Mouse (Mus musculus) liver, embryonic 14.5 days (tissue): ENCODE measurements at regions not wholly inside any gene's neighbourhood (a gene's known extent, or its start where the extent isn't known, plus 50 kb on each side); places are given as distances from the start of the nearest gene placed in this dataset.

ENCODE experiments used
- ATAC-seq: fragments of 200-750 bp; cut with Nextera tagmentation; 2 replicates; pipeline ENCODE4 v1.8.0; 2017; ENCODE audit warnings: moderate number of reproducible peaks, mild to moderate bottlenecking, moderate library complexity; ENCODE audit not compliant: insufficient read depth
- DNase-seq, 3 experiments: peaks; one replicate each; pipeline ENCODE4 v3.0.0-alpha.2; 2012 to 2013; ENCODE audit warnings: low read depth in 3 of 3, low spot score in 3 of 3
- H3K27ac ChIP-seq: fragments of 300-500 bp; sonication (generic); 2 replicates; pipeline ENCODE4 v1.5.1; 2014; ENCODE audit warnings: moderate library complexity, mild to moderate bottlenecking, control low read depth, inconsistent platforms
- H3K27me3 ChIP-seq: fragments of 300-500 bp; sonication (generic); 2 replicates; pipeline ENCODE4 v1.6.1; 2014; ENCODE audit warnings: mild to moderate bottlenecking, low read length, moderate library complexity; ENCODE audit not compliant: control insufficient read depth, insufficient read depth
- H3K36me3 ChIP-seq: fragments of 300-500 bp; sonication (generic); replicated peaks from 2 replicates; pipeline ENCODE4 v1.6.1; 2014; ENCODE audit warnings: low read depth; ENCODE audit not compliant: control insufficient read depth, insufficient read depth
- H3K4me1 ChIP-seq, 2 experiments: fragments of 200-500 bp in 1 of 2; fragments of 300-500 bp in 1 of 2; sonication (generic) in 1 of 2; replicated peaks; 2 replicates each; pipeline ENCODE4 v1.6.1; 2012 to 2014; ENCODE audit warnings: antibody characterized with exemption in 1 of 2, inconsistent platforms in 1 of 2, low read length in 1 of 2; ENCODE audit not compliant: control insufficient read depth in 2 of 2, insufficient read depth in 2 of 2
- H3K4me2 ChIP-seq: fragments of 300-500 bp; sonication (generic); 2 replicates; pipeline ENCODE4 v1.6.1; 2014; ENCODE audit warnings: low read depth, mild to moderate bottlenecking, control low read depth, moderate library complexity
- H3K4me3 ChIP-seq, 2 experiments: fragments of 200-500 bp in 1 of 2; fragments of 300-500 bp in 1 of 2; sonication (generic) in 1 of 2; 2 replicates each; pipeline ENCODE4 v1.5.1; 2012 to 2014; ENCODE audit warnings: low read depth in 2 of 2, low read length in 2 of 2, mild to moderate bottlenecking in 2 of 2, control low read depth in 1 of 2, inconsistent platforms in 1 of 2, moderate library complexity in 1 of 2; ENCODE audit not compliant: insufficient read depth in 1 of 2
- H3K9ac ChIP-seq: fragments of 300-500 bp; sonication (generic); replicated peaks from 2 replicates; pipeline ENCODE4 v1.6.1; 2014; ENCODE audit warnings: mild to moderate bottlenecking, control low read depth, moderate library complexity
- H3K9me3 ChIP-seq: fragments of 300-500 bp; sonication (generic); 2 replicates; pipeline ENCODE4 v1.6.1; 2016; ENCODE audit warnings: low read length, mixed read lengths; ENCODE audit not compliant: control insufficient read depth
- CTCF ChIP-seq: IDR thresholded peaks from 2 replicates; pipeline ENCODE4 v1.5.1; 2016; ENCODE audit warnings: antibody characterized with exemption, low read depth, control low read depth
- EP300 ChIP-seq: IDR thresholded peaks from 2 replicates; pipeline ENCODE4 v1.6.1; 2016; ENCODE audit warnings: antibody characterized with exemption, low read depth
- WGBS: fragments of 180-500 bp; shearing (Covaris S2); extraction: QIAGEN DNeasy Blood & Tissue Kit; methylation state at CpG from one replicate; pipeline ENCODE4 v1.1.7; 2014; ENCODE audit not compliant: insufficient replicate concordance; 5-methylcytosine and 5-hydroxymethylcytosine counted together

GRCm38 (mm10) chr6:139108263-139108662 is 393.5 kb downstream of the Rergl start:
- H3K4me1 ChIP-seq: no peaks in the 10 kb centered on the region
- no peaks in the 10 kb centered on the region for H3K9me3 ChIP-seq
- no peak for ATAC-seq
- 49% methylated on average over 6 of the region's 6 CpGs for WGBS
- H3K4me2 ChIP-seq: no peak overlapping the region
- no peak overlapping the region for H3K27ac ChIP-seq
- H3K27me3 ChIP-seq: no peaks in the 10 kb centered on the region
- no peak overlapping the region for H3K4me3 ChIP-seq
- H3K36me3 ChIP-seq: no peaks in the 10 kb centered on the region
- TF ChIP-seq CTCF (no peak), EP300 (no peak)
- no peak overlapping the region for H3K9ac ChIP-seq
- no peak for DNase-seq

GRCm38 (mm10) chr6:139103397-139103796 is 398.4 kb downstream of the Rergl start:
- Histone ChIP-seq H3K9ac (no peak overlapping the region), H3K4me3 (no peak overlapping the region), H3K4me1 (no peaks in the 10 kb centered on the region), H3K27me3 (no peaks in the 10 kb centered on the region), H3K27ac (no peak overlapping the region), H3K36me3 (no peaks in the 10 kb centered on the region), H3K4me2 (no peak overlapping the region), H3K9me3 (no peaks in the 10 kb centered on the region)
- 64% methylated on average over 3 of the region's 3 CpGs for WGBS
- DNase-seq (no peak), ATAC-seq (no peak)
- TF ChIP-seq CTCF (no peak), EP300 (no peak)

- no peak overlapping the region for H3K4me2 ChIP-seq
- no peak for TF ChIP-seq EP300
- TF ChIP-seq CTCF: no peak
- no peak overlapping the region for H3K27ac ChIP-seq
- no peaks in the 10 kb centered on the region for H3K36me3 ChIP-seq
- no peak overlapping the region for H3K9ac ChIP-seq
- no peaks in the 10 kb centered on the region for H3K4me1 ChIP-seq
- H3K4me3 ChIP-seq: no peak overlapping the region
- no peaks in the 10 kb centered on the region for H3K9me3 ChIP-seq
- no peaks in the 10 kb centered on the region for H3K27me3 ChIP-seq
- ATAC-seq (no peak), DNase-seq (no peak)
- 61% methylated on average over 11 of the region's 11 CpGs for WGBS
Measured at GRCm38 (mm10) chr6:139099273-139099672, 402.5 kb downstream of the Rergl start.

- Histone ChIP-seq H3K4me1 (no peaks in the 10 kb centered on the region), H3K9me3 (no peaks in the 10 kb centered on the region), H3K4me3 (no peak overlapping the region), H3K4me2 (no peak overlapping the region), H3K9ac (no peak overlapping the region), H3K27me3 (no peaks in the 10 kb centered on the region), H3K27ac (no peak overlapping the region), H3K36me3 (no peaks in the 10 kb centered on the region)
- DNase-seq (no peak), ATAC-seq (no peak)
- WGBS: 65% methylated on average over 4 of the region's 4 CpGs
- TF ChIP-seq EP300 (no peak), CTCF (no peak)
Measured at GRCm38 (mm10) chr6:139075433-139075832, 417.1 kb upstream of the Igbp1b start.

GRCm38 (mm10) chr6:139027696-139028095 is 369.4 kb upstream of the Igbp1b start:
- Histone ChIP-seq H3K9me3 (no peaks in the 10 kb centered on the region), H3K4me1 (no peaks in the 10 kb centered on the region), H3K36me3 (no peaks in the 10 kb centered on the region), H3K27me3 (no peaks in the 10 kb centered on the region), H3K4me3 (no peak overlapping the region), H3K4me2 (no peak overlapping the region), H3K9ac (no peak overlapping the region), H3K27ac (no peak overlapping the region)
- TF ChIP-seq EP300: no peak
- TF ChIP-seq CTCF: no peak
- DNase-seq (no peak), ATAC-seq (no peak)
- WGBS: 47% methylated on average over 3 of the region's 3 CpGs
